Mouse (Mus musculus) hindbrain, embryonic 11.5 days (tissue): ENCODE data around the gene Thpo. TPM values are rescaled to one million over a fixed set of nuclear protein-coding genes. Genes with fewer than 3 reads are reported as not detected.

Experiments
- ATAC-seq: fragments of 200-750 bp; cut with Nextera tagmentation; 2 replicates; pipeline ENCODE4 v1.8.0; 2017; ENCODE audit warnings: mild to moderate bottlenecking, moderate TSS enrichment, moderate library complexity; ENCODE audit not compliant: low FRiP score
- DNase-seq: peaks from one replicate; pipeline ENCODE4 v3.0.0-alpha.2; 2015; ENCODE audit warnings: low spot score
- H3K27ac ChIP-seq: fragments of 300-500 bp; sonication (generic); 2 replicates; pipeline ENCODE4 v1.5.1; 2014; ENCODE audit warnings: mild to moderate bottlenecking, low read depth, low read length
- H3K27me3 ChIP-seq: fragments of 300-500 bp; sonication (generic); 2 replicates; pipeline ENCODE4 v1.6.1; 2014; ENCODE audit warnings: mild to moderate bottlenecking, low read length, moderate library complexity, mixed read lengths; ENCODE audit not compliant: control insufficient read depth, insufficient read depth
- H3K36me3 ChIP-seq: fragments of 300-500 bp; sonication (generic); 2 replicates; pipeline ENCODE4 v1.6.1; 2014; ENCODE audit warnings: mild to moderate bottlenecking, low read length, moderate library complexity, mixed read lengths; ENCODE audit not compliant: control insufficient read depth, insufficient read depth
- H3K4me1 ChIP-seq: fragments of 300-500 bp; sonication (generic); replicated peaks from 2 replicates; pipeline ENCODE4 v1.6.1; 2014; ENCODE audit warnings: low read length, mixed read lengths; ENCODE audit not compliant: control insufficient read depth, insufficient read depth
- H3K4me2 ChIP-seq: fragments of 300-500 bp; sonication (generic); replicated peaks from 2 replicates; pipeline ENCODE4 v1.6.1; 2014; ENCODE audit warnings: mild to moderate bottlenecking, low read depth, low read length
- H3K4me3 ChIP-seq: fragments of 300-500 bp; sonication (generic); 2 replicates; pipeline ENCODE4 v1.5.1; 2014; ENCODE audit warnings: low read depth, low read length
- H3K9ac ChIP-seq: fragments of 300-500 bp; sonication (generic); 2 replicates; pipeline ENCODE4 v1.6.1; 2014; ENCODE audit warnings: low read depth, low read length
- H3K9me3 ChIP-seq: fragments of 300-500 bp; sonication (generic); 2 replicates; pipeline ENCODE4 v1.6.1; 2016; ENCODE audit warnings: low read length; ENCODE audit not compliant: control insufficient read depth
- WGBS: fragments of 180-500 bp; shearing (Covaris S2); extraction: QIAGEN DNeasy Blood & Tissue Kit; methylation state at CpG from one replicate; pipeline ENCODE4 v1.1.7; 2014; 5-methylcytosine and 5-hydroxymethylcytosine counted together
- polyA plus RNA-seq: library from polyadenylated mRNA; unstranded; fragments of >200 nt; fragmentation: Nextera tagmentation; extraction: Ambion mirVana; gene quantifications from 2 replicates; pipeline ENCODE4 v1.2.1, GENCODE M21; 2014

The Thpo gene
- polyA plus RNA-seq: 0.39 and 0.83 TPM in 2 replicates

- Histone ChIP-seq H3K9me3 (no peaks in the 10 kb centered on the region), H3K27ac (no peak within 1 kb of the TSS), H3K27me3 (peaks cover 17% of the 10 kb centered on the region), H3K4me2 (peak within 1 kb of the TSS; percentile 92), H3K4me3 (peak within 1 kb of the TSS; percentile 61), H3K36me3 (no peaks in the 10 kb centered on the region), H3K4me1 (peaks cover 6% of the 10 kb centered on the region), H3K9ac (peak within 1 kb of the TSS; percentile 69)
- 2% methylated on average over 45 of the region's 45 CpGs for WGBS
- DNase-seq (peak; percentile 61), ATAC-seq (no peak)
Observed at GRCm38 (mm10) chr16:20733731-20734730, at the start of gene Thpo. Gene Thpo (minus strand): TSS chr16:20734511.

- Histone ChIP-seq H3K27me3 (no peaks in the 10 kb centered on the region), H3K9ac (no peak overlapping the region), H3K4me2 (no peak overlapping the region), H3K4me1 (no peaks in the 10 kb centered on the region), H3K36me3 (no peaks in the 10 kb centered on the region), H3K9me3 (no peaks in the 10 kb centered on the region), H3K27ac (no peak overlapping the region), H3K4me3 (no peak overlapping the region)
- ATAC-seq (no peak), DNase-seq (no peak)
- WGBS: 94% methylated on average over 2 of the region's 2 CpGs
Observed at GRCm38 (mm10) chr16:20783891-20784290, 49.6 kb upstream of the Thpo start.

- Histone ChIP-seq H3K4me2 (no peak overlapping the region), H3K9ac (no peak overlapping the region), H3K36me3 (no peaks in the 10 kb centered on the region), H3K9me3 (no peaks in the 10 kb centered on the region), H3K4me1 (no peaks in the 10 kb centered on the region), H3K4me3 (no peak overlapping the region), H3K27me3 (no peaks in the 10 kb centered on the region), H3K27ac (no peak overlapping the region)
- ATAC-seq (no peak), DNase-seq (no peak)
- 78% methylated on average over 4 of the region's 4 CpGs for whole genome bisulfite sequencing
Observed at GRCm38 (mm10) chr16:20781101-20781630, 46.9 kb upstream of the Thpo start.

GRCm38 (mm10) chr16:20779846-20780245 lies 45.5 kb upstream of the Thpo start:
- Histone ChIP-seq H3K27me3 (no peaks in the 10 kb centered on the region), H3K27ac (no peak overlapping the region), H3K4me1 (no peaks in the 10 kb centered on the region), H3K9ac (no peak overlapping the region), H3K4me3 (no peak overlapping the region), H3K9me3 (no peaks in the 10 kb centered on the region), H3K36me3 (no peaks in the 10 kb centered on the region), H3K4me2 (no peak overlapping the region)
- WGBS: 90% methylated on average over 3 of the region's 3 CpGs
- ATAC-seq (no peak), DNase-seq (no peak)

GRCm38 (mm10) chr16:20775021-20775420 lies 40.7 kb upstream of the Thpo start:
- H3K4me1 ChIP-seq: no peaks in the 10 kb centered on the region
- DNase-seq: no peak
- H3K9me3 ChIP-seq: no peaks in the 10 kb centered on the region
- H3K4me3 ChIP-seq: no peak overlapping the region
- no peak overlapping the region for H3K9ac ChIP-seq
- no peak overlapping the region for H3K4me2 ChIP-seq
- H3K36me3 ChIP-seq: no peaks in the 10 kb centered on the region
- no peak for ATAC-seq
- H3K27me3 ChIP-seq: no peaks in the 10 kb centered on the region
- 82% methylated on average over 5 of the region's 5 CpGs for WGBS
- H3K27ac ChIP-seq: no peak overlapping the region

GRCm38 (mm10) chr16:20765244-20765643 lies 30.9 kb upstream of the Thpo start:
- Histone ChIP-seq H3K27me3 (no peaks in the 10 kb centered on the region), H3K9me3 (no peaks in the 10 kb centered on the region), H3K9ac (no peak overlapping the region), H3K4me3 (no peak overlapping the region), H3K4me1 (no peaks in the 10 kb centered on the region), H3K4me2 (no peak overlapping the region), H3K36me3 (no peaks in the 10 kb centered on the region), H3K27ac (no peak overlapping the region)
- 44% methylated on average over 9 of the region's 9 CpGs for WGBS
- 0 out of 2 replicates have a peak, but pooled peaks have one; percentile 47 for ATAC-seq
- DNase-seq: peak; percentile 78

GRCm38 (mm10) chr16:20761681-20762080 lies 27.4 kb upstream of the Thpo start:
- Histone ChIP-seq H3K9ac (no peak overlapping the region), H3K4me1 (no peaks in the 10 kb centered on the region), H3K27ac (no peak overlapping the region), H3K4me2 (no peak overlapping the region), H3K9me3 (no peaks in the 10 kb centered on the region), H3K36me3 (no peaks in the 10 kb centered on the region), H3K27me3 (no peaks in the 10 kb centered on the region), H3K4me3 (no peak overlapping the region)
- DNase-seq (peak; percentile 60), ATAC-seq (no peak)
- 16% methylated on average over 3 of the region's 3 CpGs for WGBS

- WGBS: 76% methylated on average over 1 of the region's 1 CpGs
- H3K9me3 ChIP-seq: no peaks in the 10 kb centered on the region
- no peaks in the 10 kb centered on the region for H3K27me3 ChIP-seq
- H3K4me2 ChIP-seq: no peak overlapping the region
- no peak overlapping the region for H3K4me3 ChIP-seq
- H3K27ac ChIP-seq: no peak overlapping the region
- H3K36me3 ChIP-seq: no peaks in the 10 kb centered on the region
- no peak overlapping the region for H3K9ac ChIP-seq
- ATAC-seq (no peak), DNase-seq (no peak)
- H3K4me1 ChIP-seq: no peaks in the 10 kb centered on the region
Observed at GRCm38 (mm10) chr16:20757385-20757784, 23.1 kb upstream of the Thpo start.
